Mouse (Mus musculus) stomach, embryonic 15.5 days (tissue): Measurements from ENCODE around the gene a. TPM values are rescaled to one million over a fixed set of nuclear protein-coding genes. Genes with fewer than 3 reads are reported as not detected.

ENCODE experiments used
- ATAC-seq: fragments of 200-750 bp; cut with Nextera tagmentation; 2 replicates; pipeline ENCODE4 v1.8.0; 2017; ENCODE audit warnings: low read depth, moderate number of reproducible peaks, moderate TSS enrichment; ENCODE audit not compliant: insufficient read depth, low FRiP score
- H3K27ac ChIP-seq: fragments of 300-500 bp; sonication (generic); 2 replicates; pipeline ENCODE4 v1.5.1; 2015; ENCODE audit warnings: mild to moderate bottlenecking, inconsistent platforms
- H3K27me3 ChIP-seq: fragments of 300-500 bp; sonication (generic); replicated peaks from 2 replicates; pipeline ENCODE4 v1.6.1; 2015; ENCODE audit warnings: inconsistent platforms
- H3K36me3 ChIP-seq: fragments of 300-500 bp; sonication (generic); 2 replicates; pipeline ENCODE4 v1.6.1; 2015; ENCODE audit warnings: inconsistent platforms
- H3K4me1 ChIP-seq: fragments of 300-500 bp; sonication (generic); 2 replicates; pipeline ENCODE4 v1.6.1; 2015; ENCODE audit warnings: inconsistent platforms
- H3K4me2 ChIP-seq: fragments of 300-500 bp; sonication (generic); 2 replicates; pipeline ENCODE4 v1.6.1; 2015; ENCODE audit warnings: mild to moderate bottlenecking, inconsistent platforms
- H3K4me3 ChIP-seq: fragments of 300-500 bp; sonication (generic); replicated peaks from 2 replicates; pipeline ENCODE4 v1.5.1; 2015; ENCODE audit warnings: inconsistent platforms
- H3K9ac ChIP-seq: fragments of 300-500 bp; sonication (generic); 2 replicates; pipeline ENCODE4 v1.6.1; 2015; ENCODE audit warnings: inconsistent platforms
- H3K9me3 ChIP-seq: fragments of 300-500 bp; sonication (generic); 2 replicates; pipeline ENCODE4 v1.6.1; 2016; ENCODE audit warnings: inconsistent platforms
- WGBS: fragments of 180-500 bp; shearing (Covaris S2); methylation state at CpG from one replicate; pipeline ENCODE4 v1.1.7; 2015; 5-methylcytosine and 5-hydroxymethylcytosine counted together
- polyA plus RNA-seq: library from polyadenylated mRNA; unstranded; fragments of >200 nt; fragmentation: Nextera tagmentation; extraction: Ambion mirVana; gene quantifications from 2 replicates; pipeline ENCODE4 v1.2.1, GENCODE M21; 2015

The a gene
- polyA plus RNA-seq, 1 experiment from 2014 or later = 1.3 TPM

DNA sequence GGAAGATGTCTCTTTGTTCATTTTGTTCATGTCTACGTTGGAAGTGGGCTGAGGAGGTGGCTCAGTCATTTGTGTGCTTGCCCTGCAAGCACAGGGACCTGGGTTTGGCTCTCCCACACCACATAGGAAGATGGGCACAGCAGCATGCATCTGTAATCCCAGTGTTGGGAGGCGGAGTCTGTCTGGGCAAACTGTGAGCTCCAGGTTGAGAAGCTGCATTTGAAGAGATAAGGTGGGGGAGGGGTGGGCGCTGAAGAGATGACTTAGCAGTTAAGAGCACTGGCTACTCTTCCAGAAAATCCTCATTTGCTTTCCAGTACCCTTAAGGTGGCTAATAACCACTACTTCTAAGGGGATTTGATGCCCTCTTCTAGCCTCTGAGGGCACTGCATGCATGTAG, 5.0 kb upstream of the a start:
- WGBS = 51% methylated on average over 3 of the region's 3 CpGs
- H3K27ac ChIP-seq = no peak overlapping the region
- H3K4me2 ChIP-seq = no peak overlapping the region
- ATAC-seq = no peak
- peaks cover 4% of the 10 kb centered on the region for H3K4me1 ChIP-seq
- H3K9ac ChIP-seq = no peak overlapping the region
- no peaks in the 10 kb centered on the region for H3K36me3 ChIP-seq
- no peak overlapping the region for H3K4me3 ChIP-seq
- H3K9me3 ChIP-seq = no peaks in the 10 kb centered on the region
- no peaks in the 10 kb centered on the region for H3K27me3 ChIP-seq

DNA sequence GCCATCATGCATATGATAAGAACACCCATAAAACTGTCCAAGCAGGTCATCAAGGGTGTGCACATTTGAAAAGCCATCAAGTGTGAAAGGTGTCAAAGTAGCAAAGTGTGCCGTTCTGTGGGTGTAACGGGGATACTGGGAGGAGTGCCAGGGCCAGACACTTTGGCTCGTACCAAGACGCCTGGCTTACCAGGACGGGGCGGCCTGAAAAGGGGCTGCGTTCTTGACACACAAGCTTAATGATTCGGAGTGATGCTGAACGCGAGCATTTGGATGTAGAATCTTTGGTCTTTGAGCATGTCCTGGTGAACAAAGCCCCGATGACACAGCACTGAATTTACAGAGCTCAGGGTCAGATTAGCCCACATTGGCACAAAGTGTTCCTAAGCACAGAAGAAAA, 4.4 kb upstream of the a start:
- no peaks in the 10 kb centered on the region for H3K27me3 ChIP-seq
- no peaks in the 10 kb centered on the region for H3K36me3 ChIP-seq
- WGBS = 82% methylated on average over 11 of the region's 11 CpGs
- H3K9ac ChIP-seq = no peak overlapping the region
- H3K4me3 ChIP-seq = no peak overlapping the region
- no peak overlapping the region for H3K4me2 ChIP-seq
- H3K9me3 ChIP-seq = no peaks in the 10 kb centered on the region
- H3K27ac ChIP-seq = no peak overlapping the region
- ATAC-seq = no peak
- H3K4me1 ChIP-seq = peaks cover 4% of the 10 kb centered on the region

DNA sequence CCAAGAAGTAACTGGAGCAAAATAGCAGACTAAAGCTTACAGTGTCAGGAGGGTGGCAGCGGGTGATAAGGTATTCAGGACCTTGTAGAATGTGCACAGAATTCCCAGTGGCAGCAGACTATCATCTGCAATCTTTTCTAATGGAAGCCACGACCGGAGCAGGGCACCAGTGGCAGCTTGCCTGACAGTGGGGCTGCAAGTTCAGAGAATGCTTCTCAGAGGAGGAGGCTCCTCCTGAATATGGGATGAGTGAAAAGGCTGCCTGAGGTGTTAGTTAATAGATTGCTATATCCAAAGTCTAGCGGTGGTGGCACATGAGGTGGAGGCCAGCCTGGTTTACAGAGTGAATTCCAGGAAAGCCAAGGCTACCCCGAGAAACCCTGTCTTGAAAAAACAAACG, 1.8 kb upstream of the a start:
- no peak overlapping the region for H3K9ac ChIP-seq
- H3K27ac ChIP-seq = no peak overlapping the region
- ATAC-seq = no peak
- 59% methylated on average over 6 of the region's 6 CpGs for WGBS
- no peaks in the 10 kb centered on the region for H3K36me3 ChIP-seq
- no peaks in the 10 kb centered on the region for H3K27me3 ChIP-seq
- no peak overlapping the region for H3K4me3 ChIP-seq
- no peak overlapping the region for H3K4me2 ChIP-seq
- H3K9me3 ChIP-seq = no peaks in the 10 kb centered on the region
- H3K4me1 ChIP-seq = peaks cover 21% of the 10 kb centered on the region

DNA sequence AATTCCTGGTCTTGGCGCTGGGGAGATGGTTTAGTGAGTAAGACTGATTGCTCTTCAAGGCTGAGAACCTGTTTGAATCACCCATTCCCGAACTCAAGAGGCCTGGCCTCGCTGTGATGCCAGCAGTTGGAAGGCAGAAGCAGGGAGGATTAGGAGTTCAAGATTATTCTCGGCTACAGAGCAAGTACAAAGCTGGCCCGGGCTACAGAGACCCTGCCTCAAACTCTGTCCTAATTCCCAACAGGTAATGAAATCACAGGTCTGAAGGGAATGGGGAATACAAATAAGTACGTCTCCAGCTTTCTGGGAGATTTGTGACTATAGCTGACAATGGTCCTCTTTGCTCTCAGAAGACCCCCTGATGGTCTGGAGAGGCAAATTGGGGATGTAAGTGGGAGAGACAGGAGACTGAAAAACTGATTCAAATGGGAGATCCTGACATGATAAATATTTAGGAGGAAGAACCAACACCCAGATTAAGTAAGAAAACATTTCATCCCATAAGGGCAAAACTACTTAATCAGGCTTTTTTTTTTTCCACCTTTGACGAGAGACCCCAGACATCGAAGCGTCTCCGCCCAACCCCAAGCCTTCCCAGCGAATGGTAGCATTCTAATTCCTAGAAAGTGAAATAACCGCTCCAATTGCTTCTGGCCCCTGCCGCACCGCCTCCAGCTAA, 1.1 kb upstream of the a start:
- Histone ChIP-seq H3K9me3 (no peaks in the 10 kb centered on the region), H3K4me3 (peak overlapping the region; percentile 99), H3K4me1 (peaks cover 28% of the 10 kb centered on the region), H3K4me2 (peak overlapping the region; percentile 56), H3K36me3 (no peaks in the 10 kb centered on the region), H3K27ac (peak overlapping the region; percentile 51), H3K27me3 (no peaks in the 10 kb centered on the region), H3K9ac (no peak overlapping the region)
- 6% methylated on average over 14 of the region's 14 CpGs for WGBS
- no peak for ATAC-seq

DNA sequence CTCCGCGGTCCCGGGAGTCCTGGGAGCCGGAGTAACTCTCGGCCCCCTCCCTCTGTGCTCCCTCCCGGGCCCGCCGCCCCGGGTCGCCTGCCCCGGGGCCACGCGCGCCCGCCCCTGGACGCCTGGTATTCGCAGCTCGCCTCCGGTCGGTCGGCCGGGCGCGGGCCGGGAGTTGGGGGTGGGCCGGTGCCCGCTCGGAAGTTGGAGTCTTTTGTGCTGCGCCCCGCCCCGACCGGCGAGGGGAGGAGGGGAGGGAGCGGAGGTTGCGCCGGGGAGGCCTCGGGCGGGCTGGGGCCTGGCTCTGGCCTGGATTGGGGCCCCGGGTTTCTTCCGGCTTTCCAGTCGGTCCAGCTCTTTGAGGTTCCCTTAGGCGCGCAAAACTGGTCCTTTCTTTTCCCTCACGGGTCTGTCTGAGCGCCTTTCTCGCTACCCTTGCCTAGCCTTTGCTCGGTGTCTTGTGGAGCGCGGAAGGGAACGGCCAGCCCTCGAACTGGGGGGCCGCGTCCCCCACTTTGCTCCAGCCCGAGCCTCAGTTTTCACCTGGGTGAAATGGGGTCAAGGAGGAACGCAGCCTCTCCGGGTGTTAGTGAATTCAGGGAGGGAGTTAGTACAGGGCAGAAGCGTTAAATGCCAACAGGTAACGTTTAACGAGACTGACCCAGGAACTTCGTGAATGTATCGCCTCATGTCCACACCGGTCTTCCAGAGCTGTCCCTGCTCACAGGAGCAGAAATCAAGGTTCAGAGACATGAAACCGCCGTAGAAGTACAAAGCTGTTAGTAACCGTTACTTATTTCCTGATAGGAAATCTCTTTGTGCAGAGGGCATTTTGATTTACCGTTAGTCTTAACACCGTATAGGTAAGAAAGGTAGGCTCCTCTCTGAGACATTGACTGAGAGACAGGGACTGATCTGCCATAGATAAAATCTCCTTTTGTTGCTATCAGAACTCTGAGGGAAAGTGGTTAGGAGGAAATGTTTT, 750 bp downstream of the a start:
- peaks cover 30% of the 10 kb centered on the region for H3K4me1 ChIP-seq
- H3K4me2 ChIP-seq = peak overlapping the region; percentile 75
- ATAC-seq = peak; percentile 54
- no peaks in the 10 kb centered on the region for H3K27me3 ChIP-seq
- peak overlapping the region; percentile 99 for H3K4me3 ChIP-seq
- H3K27ac ChIP-seq = peak overlapping the region; percentile 99
- under 1% methylated on average over 66 of the region's 67 CpGs for WGBS
- H3K36me3 ChIP-seq = no peaks in the 10 kb centered on the region
- H3K9ac ChIP-seq = peak overlapping the region; percentile 97
- no peaks in the 10 kb centered on the region for H3K9me3 ChIP-seq

DNA sequence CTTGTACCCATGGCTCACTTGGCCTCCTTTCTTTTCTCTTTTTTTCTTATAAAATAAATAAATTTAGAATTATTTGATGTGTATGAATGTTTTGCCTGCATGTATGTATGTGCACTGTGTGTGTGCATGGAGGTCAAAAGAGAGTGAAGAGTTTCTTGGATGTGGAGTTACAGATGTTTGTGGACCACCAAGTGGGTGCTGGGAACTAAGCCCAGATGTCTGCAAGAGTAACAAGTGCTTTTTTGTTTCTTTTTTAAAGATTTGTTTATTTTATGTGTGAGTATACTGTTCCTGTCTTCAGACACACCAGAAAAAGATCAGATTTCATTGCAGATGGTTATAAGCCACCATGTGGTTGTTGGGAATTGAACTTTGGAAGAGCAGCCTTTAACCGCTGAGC, 12.2 kb downstream of the a start:
- ATAC-seq = no peak

DNA sequence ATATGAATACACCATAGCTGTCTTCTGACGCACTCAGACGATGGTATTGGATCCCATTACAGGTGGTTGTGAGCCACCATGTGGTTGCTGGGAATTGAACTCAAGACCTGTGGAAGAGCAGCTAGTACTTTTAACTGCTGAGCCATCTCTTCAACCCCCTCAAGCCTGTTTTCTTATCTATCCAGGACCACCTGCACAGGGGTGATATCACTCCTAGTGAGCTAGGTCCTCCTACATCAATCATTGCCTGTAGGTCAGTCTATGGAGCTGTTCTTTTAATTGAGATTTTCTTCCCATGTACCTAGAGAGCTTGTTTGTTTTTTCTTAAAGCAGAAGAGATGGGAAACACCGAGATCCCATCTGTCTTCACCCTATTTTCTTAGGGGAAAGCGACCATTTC, 12.6 kb downstream of the a start:
- no peaks in the 10 kb centered on the region for H3K27me3 ChIP-seq
- no peak overlapping the region for H3K4me3 ChIP-seq
- H3K4me1 ChIP-seq = peaks cover 13% of the 10 kb centered on the region
- no peak for ATAC-seq
- no peak overlapping the region for H3K9ac ChIP-seq
- H3K36me3 ChIP-seq = no peaks in the 10 kb centered on the region
- no peak overlapping the region for H3K4me2 ChIP-seq
- 51% methylated on average over 4 of the region's 4 CpGs for WGBS
- H3K27ac ChIP-seq = no peak overlapping the region
- H3K9me3 ChIP-seq = no peaks in the 10 kb centered on the region

More for the DNA sequence above, 12.2 kb downstream of the a start:
- H3K4me3 ChIP-seq = no peak overlapping the region
- H3K27me3 ChIP-seq = no peaks in the 10 kb centered on the region
- H3K4me2 ChIP-seq = no peak overlapping the region
- H3K4me1 ChIP-seq = peaks cover 13% of the 10 kb centered on the region
- 81% methylated on average over 1 of the region's 1 CpGs for WGBS
- no peak overlapping the region for H3K27ac ChIP-seq
- H3K9me3 ChIP-seq = no peaks in the 10 kb centered on the region
- no peak overlapping the region for H3K9ac ChIP-seq
- H3K36me3 ChIP-seq = no peaks in the 10 kb centered on the region

DNA sequence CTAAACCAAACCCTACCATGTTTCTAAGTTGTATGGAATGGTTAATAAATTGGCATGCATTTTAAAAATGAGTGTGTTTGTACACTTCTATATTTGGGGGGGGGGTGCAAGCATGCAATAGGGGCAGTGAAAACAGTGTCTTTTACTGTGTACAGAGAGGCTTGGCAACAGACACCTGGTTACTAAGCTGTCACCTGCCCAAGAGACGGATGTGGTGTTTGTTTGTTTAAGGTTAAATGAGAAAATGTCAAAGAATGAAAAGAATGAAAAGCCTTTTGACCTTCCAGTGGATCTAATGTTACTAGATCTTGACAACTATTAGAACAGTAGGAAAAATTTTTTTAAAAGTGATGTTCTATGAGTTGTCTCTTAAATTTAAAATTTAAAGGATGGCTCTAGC, 16.5 kb downstream of the a start:
- Histone ChIP-seq H3K27ac (no peak overlapping the region), H3K4me3 (no peak overlapping the region), H3K9me3 (no peaks in the 10 kb centered on the region), H3K4me1 (peaks cover 13% of the 10 kb centered on the region), H3K27me3 (no peaks in the 10 kb centered on the region), H3K36me3 (no peaks in the 10 kb centered on the region), H3K4me2 (no peak overlapping the region), H3K9ac (no peak overlapping the region)
- no peak for ATAC-seq
- WGBS = 53% methylated on average over 1 of the region's 1 CpGs

DNA sequence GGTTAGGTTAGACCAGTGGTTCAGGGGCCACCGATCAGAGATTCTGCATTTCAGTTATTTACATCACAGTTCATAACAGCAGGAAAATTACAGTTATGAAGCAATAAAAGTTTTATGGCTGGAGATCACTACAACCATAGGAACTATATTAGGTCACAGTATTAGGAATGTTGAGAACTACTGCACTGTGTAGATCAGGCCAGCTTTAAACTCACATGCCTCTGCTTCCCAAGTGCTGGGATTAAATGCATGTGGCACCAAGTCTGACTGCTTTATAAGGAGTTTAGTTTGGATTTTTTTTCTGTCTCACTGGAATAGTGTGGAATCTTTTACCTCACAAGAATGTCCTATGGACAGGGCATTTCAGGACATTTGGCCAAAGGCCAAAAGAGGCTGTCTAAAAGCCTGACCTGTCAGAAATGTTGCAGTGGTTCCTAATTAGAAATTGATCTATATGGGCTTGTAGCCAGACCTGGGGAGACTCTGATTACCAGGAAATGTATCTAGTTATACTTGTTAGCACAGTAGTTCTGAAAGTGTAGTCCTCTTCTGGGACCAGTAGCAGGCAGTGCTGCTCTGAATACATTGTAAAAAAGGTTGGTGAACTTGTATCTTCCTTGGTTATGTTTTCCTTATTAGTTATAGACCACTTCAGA, 18.0 kb downstream of the a start:
- no peak overlapping the region for H3K9ac ChIP-seq
- H3K4me3 ChIP-seq = no peak overlapping the region
- no peak overlapping the region for H3K27ac ChIP-seq
- no peak overlapping the region for H3K4me2 ChIP-seq
- ATAC-seq = no peak; the same call in 1 of the 2 replicates
- H3K4me1 ChIP-seq = peaks cover 6% of the 10 kb centered on the region
- 74% methylated on average over 1 of the region's 1 CpGs for WGBS
- no peaks in the 10 kb centered on the region for H3K27me3 ChIP-seq
- no peaks in the 10 kb centered on the region for H3K36me3 ChIP-seq
- no peaks in the 10 kb centered on the region for H3K9me3 ChIP-seq

DNA sequence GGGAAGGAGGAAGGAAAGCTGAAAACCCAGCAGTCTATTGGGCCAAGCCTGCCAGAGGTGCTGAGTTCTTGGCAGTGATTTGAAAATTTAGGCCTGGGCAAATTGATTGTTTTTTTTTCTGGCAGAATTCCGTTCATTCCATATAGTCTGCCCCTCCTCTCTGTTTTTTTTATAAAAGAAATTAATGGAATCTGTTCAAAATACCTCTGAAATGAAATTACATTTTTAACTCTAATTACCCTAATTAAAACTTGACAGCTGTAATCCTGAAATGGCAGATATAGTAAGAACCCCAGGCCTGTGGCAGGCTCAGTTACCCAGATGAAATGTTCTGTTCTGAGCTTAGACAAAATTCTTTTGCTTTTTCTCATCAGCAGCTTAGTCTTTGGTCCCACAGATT, 19.6 kb downstream of the a start:
- H3K27ac ChIP-seq = no peak overlapping the region
- no peak overlapping the region for H3K4me3 ChIP-seq
- no peak overlapping the region for H3K4me2 ChIP-seq
- 38% methylated on average over 1 of the region's 1 CpGs for WGBS
- H3K36me3 ChIP-seq = no peaks in the 10 kb centered on the region
- H3K27me3 ChIP-seq = no peaks in the 10 kb centered on the region
- peaks cover 6% of the 10 kb centered on the region for H3K4me1 ChIP-seq
- no peaks in the 10 kb centered on the region for H3K9me3 ChIP-seq
- no peak overlapping the region for H3K9ac ChIP-seq
- no peak for ATAC-seq

DNA sequence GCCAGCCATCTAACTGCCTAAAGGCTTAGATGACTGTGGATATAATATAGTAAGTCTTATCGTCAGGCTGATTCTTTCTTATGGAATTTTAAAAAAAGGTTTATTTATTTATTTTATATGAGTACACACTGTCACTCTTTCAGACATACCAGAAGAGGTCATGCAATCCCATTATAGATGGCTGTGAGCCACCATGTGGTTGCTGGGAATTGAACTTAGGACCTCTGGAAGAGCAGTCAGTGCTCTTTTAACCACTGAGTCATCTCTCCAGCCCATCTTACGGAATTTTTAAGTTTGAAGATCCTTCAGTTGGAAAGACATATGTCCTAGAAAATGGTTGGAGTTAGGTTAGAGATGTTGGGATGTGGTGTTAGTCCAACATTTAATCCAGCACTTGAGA, 22.2 kb downstream of the a start:
- Histone ChIP-seq H3K27ac (no peak overlapping the region), H3K4me2 (no peak overlapping the region), H3K36me3 (no peaks in the 10 kb centered on the region), H3K9ac (no peak overlapping the region), H3K4me3 (no peak overlapping the region), H3K4me1 (peaks cover 7% of the 10 kb centered on the region), H3K9me3 (no peaks in the 10 kb centered on the region), H3K27me3 (no peaks in the 10 kb centered on the region)
- WGBS = 82% methylated on average over 2 of the region's 2 CpGs
- ATAC-seq = no peak

DNA sequence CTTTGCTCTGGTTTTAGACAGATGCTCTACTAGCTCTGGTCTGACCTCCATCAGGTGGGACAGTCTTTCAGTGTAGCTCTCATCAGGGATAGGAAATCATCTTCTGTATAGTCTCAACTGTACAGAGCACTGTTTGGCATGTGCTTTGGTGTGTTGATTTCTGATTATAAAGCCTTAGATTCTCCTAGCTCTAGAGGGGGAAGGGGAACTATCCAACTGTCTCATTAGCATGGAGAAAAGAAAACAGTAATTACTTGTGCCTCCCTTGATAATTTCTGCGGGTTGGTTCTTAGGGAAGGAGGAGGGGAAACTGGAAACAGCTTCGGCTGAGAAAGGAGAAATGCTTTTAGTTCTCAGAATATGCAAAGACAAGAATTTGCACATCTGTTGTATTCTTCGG, 25.9 kb downstream of the a start:
- H3K9ac ChIP-seq = no peak overlapping the region
- WGBS = 50% methylated on average over 3 of the region's 3 CpGs
- no peaks in the 10 kb centered on the region for H3K36me3 ChIP-seq
- peaks cover 7% of the 10 kb centered on the region for H3K4me1 ChIP-seq
- H3K27me3 ChIP-seq = no peaks in the 10 kb centered on the region
- no peak overlapping the region for H3K27ac ChIP-seq
- ATAC-seq = no peak
- H3K4me2 ChIP-seq = no peak overlapping the region
- H3K9me3 ChIP-seq = no peaks in the 10 kb centered on the region
- H3K4me3 ChIP-seq = no peak overlapping the region
